Mouse (Mus musculus): ENCODE measurements around the gene Ift57.

The Ift57 gene

DNA sequence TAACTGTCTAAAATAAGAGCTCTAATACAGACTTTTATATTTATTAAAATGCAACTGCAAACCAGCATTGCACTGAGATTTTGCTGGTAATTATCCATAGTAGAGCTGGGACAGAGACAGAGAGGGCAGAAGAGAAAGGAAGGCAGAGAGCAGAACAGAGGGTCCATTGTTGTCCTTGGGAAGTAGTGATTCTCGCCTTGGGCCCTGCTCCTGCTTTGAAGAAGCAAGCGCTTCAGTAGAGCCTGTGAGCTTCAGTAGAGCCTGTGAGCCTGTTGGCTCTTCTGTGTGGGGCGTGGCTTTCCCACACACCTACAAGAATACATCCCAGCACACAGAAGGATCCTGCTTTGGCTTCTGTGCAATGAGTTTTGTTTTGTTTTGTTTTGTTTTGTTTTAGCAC is 54.3 kb downstream of the Ift57 start:
- DNase-seq (ENCODE audit: low spot score): peak; percentile 33

DNA sequence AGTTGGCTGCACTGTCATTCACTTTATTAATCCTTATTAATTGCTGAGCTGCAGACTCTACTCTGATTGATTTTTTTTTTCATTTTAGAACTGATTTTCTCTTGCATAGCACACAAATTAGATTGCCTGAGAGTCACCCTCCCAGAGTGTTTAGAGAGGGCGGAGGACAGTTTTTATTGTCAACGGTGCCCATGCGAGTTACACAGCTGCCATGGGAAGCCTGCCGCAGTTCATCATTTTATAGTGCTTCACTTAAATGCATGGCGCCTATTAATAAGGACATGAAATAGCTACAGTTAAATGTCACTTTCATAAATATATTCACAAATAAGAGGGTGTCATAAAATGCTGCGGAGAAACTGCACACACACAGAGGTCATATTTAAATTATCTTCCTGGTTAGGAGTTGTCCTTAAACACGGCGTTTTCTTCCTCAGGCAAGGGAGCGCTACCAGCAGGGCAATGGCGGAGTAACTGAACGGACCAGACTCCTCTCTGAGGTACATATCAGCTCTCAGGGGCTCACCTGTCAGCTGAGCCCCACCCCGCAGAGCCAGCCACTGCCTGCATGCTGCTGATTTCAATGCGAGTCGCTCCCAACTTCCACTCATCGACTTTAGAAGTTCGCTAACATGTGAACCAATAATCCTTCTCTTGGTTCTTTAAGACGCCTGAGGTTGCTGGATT is 61.6 kb downstream of the Ift57 start:
- DNase-seq (ENCODE audit: low spot score): no peak

DNA sequence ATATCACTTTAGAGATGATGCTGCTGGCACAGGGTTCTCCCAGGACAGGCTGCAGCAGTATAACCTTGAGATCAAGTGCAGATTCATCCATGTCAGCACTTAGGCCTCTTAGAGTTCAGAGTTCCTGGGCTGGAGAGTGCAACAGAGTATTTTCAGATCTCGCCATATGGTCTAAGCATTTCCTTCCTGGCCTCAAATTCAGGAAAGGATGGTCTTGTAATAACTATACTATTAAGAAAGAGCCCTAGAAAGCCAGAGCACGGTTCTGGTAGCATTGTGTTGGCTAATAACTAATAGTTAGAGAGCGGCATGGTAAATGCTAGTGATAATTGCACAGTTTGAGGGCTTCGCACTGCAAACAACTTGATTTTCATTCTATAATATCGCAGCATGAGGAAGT is 62.9 kb downstream of the Ift57 start:
- no peak for DNase-seq (ENCODE audit: low spot score)

DNA sequence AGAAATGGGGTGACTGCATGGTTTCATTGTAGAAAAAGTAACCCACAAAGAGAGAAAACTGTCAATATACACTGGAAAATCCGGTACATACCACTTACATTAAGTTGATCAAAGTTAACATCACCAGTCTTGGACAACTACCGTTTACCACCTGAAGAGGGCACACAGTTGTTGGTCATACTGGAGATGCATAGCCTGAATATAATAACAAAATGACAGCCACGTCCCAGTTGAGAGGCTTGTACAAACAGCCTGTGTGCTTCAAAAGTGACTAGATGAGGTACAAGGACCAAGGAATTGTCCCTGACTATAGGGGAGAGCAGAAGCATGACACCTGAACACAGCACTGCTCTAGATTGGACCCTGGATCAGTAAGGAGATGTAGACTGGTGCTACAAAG is 67.3 kb downstream of the Ift57 start:
- DNase-seq (ENCODE audit: low spot score): peak; percentile 44

DNA sequence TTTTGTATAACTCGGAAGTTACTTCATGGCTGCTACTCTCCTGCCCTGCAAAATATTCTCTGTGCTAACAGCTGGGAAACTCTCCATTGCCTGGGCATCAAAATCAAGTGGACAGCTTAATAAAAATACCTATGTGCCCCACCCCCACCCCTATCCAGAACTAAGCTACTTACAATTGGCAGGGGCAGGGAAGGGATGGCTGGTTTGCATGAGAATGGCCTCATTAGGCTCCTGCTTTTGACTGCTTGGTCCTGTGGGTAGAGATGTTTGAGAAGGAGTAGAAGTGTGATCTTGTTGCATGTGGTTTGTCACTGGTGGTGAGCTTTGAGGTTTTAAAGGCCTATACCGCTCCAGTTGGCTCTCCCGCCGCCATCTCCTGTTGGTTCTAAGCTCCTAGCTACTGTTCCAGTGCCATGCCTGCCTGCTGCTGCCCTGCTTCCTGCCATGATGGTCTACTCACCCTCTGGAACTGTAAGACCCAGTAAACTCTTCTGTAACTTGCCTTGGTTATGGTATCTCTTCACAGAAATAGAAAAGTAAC is 69.5 kb downstream of the Ift57 start:
- DNase-seq (ENCODE audit: low spot score): no peak

DNA sequence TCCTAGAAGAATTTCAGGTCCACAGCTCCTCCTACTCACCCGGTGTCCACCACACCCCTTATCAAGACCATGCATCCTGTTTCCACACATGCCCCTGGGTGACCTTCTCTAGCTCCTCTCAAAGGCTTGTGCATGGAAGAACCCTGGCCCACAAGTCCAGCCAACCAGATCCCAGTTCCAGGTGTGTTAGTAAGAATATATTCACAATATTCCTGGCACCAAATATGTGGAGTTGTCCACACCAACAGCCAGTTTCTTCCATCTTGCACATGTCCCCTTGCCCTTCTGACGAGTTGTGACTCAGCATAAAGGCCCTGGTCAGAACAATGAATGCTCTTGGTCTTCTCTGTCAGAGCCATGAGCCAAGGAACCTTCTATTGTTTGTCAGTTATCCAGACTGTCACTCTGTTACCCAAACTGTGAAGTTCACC is 70.8 kb downstream of the Ift57 start:
- DNase-seq (ENCODE audit: low spot score): no peak

DNA sequence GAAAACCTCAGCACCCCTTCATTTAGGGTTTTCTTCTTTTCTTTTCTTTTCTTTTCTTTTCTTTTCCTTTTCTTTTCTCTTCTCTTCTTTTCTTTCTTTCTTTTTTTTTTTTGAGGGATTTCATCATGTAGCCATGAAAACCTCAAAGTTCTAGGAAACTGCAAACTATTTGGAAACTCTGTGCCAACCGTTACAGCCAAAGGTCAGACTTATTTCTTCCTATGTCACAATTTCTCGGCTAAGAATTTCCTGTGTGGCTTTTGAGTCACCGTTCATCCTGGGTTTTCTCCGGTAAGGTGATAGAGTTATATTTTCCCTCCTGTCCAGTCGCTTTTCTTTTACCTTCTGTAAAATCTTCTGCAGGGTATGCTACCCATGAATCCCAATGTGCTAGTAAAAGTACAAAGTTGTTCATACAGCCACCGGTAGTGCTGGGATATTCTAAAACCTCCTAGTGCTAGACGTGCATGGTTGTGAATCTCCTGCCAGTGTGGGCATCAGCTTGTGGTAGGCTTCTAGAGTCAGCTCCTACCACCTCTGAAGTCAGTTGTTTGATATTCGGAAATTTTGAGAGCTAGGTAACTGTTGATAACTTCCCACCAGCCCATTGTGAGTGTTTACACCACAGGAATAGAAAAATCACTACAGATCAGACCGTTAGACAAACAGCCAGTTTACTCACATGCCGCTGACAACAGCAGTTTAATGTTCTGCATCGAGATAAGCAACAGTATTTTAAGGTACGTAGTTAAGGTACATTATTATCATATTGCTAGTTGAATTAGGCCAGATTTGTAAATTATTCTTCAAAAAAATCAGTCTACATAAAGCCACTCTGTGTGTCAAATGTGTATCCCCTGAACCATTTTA is 71.5 kb downstream of the Ift57 start:
- no peak for DNase-seq (ENCODE audit: low spot score)

DNA sequence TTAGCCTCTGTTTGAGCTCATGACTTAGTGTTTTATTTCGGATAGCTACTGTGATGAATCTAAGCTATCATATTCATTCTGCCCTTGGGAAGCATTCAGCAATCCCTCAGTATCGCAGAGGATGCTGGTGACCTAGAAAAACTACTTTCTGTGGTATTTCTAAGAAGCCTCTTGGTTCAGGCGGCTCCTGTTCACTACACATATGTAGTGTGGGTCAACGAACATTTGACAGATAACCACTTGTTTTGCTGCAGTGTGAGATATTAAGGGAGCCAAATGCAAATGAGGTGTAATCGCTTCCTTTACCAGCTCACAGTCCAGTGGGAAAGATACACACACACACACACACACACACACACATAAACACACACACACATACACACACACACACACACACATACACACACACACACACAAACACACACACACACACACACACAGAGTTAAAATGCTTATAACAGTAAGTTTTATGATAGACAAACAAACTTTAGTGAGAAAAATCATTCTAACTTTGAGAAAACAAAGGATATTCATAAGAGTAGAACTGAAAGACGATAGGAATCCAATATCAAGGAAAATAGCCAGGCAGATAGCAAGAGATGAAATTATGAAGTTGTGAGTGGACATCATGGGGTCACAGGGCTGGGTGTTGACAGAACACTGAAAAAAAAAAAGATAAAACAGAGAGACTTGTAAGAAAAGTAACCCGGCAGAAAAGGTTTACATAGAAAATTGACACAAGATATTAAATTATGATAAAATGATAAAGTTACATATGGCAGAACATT is 72.8 kb downstream of the Ift57 start:
- peak; percentile 18 for DNase-seq (ENCODE audit: low spot score)

DNA sequence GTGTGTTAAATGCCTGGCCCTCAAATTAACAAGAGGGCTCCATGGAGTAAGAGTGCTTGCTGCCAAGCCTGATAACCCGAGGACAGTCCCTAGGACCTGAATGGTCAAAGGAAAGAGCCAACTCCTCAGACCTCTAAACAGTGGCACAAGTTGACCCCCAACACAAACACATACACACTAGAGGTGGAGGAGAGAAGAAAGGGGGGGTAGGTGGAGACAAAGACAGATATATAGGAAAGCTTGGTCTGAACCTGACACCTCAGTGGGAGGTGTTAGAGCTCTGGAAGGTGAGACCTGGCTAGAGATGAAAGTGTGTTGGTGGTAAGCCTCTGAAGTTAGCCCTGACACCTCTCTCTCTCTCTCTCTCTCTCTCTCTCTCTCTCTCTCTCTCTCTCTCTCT is 73.5 kb downstream of the Ift57 start:
- DNase-seq (ENCODE audit: low spot score): no peak

DNA sequence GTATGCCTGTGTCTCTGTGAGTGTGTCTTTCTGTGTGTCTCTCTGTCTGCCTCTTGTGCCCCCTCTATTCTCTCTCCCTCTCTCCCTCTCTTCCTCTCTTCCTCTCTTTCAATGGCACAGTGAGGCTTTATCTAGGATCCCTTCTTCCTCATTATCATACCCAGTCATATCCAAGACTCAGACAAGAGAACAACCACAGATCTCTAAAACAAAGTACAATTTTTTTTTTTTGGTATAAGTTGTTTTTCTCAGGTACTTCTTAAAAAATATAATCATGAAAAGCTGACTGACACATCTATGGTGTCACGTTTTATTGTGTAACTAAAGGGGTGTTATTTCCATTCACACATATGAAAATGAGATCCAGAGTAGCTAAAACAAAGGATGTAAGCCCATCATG is 74.0 kb downstream of the Ift57 start:
- DNase-seq (ENCODE audit: low spot score): no peak

DNA sequence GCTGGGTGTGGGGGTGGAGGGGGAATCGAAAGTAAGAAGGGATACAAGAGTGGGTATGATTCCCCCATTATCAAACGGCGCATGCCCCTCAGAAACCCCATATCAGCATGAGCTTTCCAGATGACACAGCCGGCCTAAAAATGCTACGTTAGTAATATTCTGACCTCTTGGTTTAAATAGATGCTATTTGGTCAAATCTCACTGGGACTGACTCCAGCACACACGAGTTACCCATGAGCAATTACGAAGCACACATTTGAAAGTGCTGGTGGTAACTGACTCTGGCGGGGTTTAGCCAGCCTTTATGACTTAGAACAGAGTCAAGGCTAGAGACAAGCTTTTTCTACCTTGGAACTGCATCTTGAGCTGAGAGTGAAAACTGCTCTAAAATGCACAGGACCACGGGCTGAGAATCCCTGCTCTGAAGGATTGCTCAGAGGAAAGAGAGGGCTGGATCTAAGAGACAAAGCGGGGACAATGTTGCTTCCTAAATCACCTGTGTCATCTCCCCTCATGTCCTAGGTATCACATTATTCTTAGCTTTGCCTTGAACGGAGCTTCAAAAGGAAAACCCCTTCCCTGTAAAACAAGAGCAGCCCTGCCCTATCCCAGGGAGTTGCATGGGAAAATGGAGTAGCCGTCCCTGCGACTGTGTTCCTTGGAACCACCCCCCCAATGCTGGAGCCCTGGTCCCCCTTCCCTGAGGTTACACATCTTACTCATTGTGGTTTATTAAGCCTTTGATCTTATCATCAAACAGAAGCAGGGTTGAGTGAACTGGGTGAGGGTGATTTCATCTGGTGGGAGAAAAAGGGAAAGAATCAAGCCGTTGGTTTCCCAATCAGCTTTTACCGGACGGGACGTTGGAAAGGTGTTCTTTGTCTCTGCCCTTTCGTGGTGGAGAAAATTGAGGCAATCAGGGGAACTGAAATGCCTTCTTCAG is 75.3 kb downstream of the Ift57 start:
- DNase-seq (ENCODE audit: low spot score): no peak

DNA sequence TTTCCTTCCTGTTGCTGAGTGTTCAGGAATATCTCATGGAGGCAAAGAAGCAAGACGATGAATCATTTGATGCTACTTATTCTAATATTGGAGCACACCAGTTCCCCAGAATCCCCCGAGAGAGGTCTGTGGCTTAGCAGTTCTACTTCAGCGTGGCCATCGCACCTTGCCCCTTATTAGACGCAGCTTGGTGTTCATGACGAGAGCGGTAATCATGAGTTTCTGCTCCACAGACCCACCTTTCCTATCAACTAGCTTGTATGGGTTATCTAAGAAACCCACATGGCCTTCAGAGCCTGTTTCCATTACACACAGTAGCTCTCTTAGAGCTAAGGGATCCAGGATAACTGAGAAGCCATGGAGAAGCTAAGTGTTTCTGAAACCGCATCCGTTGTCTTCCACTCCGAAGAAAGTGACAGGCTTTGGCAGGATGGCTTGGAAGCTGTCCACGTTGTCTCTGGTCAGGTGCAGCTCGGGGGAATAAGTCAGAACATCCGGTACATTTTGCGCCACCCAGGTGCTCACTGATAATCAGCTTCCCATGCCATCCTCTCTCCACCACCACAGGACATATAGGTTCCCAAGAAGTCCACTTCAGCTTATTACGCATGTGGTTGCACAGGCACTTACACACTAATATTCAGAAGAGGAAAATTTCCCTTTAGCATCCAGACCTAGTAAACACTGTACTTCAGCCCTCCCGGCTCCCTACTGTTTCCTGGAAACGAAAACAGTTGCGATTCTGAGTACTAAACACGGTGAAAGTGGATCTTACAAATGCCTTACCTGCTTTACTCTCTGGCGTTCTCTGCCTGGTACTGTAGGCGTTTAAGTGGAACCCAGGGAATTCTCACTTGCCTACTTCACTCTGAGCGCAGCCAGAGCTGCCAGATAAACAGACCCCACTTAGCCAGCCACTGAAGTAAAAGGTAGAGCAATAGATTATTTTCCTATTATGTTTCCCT is 76.3 kb downstream of the Ift57 start:
- DNase-seq (ENCODE audit: low spot score): no peak

DNA sequence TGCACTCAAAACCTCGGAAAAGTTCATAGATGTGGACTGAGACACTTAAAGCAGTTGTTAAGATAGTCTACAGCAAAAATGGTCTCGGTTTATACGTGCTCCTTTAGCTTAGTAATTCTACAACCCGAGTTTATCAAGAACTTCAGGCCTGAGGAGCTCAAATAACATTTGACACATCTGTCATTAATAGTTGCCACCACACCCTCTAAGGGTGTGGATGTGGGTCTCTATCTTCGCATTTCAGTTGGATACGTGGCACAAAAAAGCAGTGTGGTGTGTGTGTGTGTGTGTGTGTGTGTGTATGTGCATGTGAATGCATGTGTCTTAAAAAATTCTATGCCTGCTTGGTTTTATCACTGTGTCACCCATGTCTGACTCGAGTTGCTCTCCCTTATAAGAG is 77.9 kb downstream of the Ift57 start:
- no peak for DNase-seq (ENCODE audit: low spot score)

DNA sequence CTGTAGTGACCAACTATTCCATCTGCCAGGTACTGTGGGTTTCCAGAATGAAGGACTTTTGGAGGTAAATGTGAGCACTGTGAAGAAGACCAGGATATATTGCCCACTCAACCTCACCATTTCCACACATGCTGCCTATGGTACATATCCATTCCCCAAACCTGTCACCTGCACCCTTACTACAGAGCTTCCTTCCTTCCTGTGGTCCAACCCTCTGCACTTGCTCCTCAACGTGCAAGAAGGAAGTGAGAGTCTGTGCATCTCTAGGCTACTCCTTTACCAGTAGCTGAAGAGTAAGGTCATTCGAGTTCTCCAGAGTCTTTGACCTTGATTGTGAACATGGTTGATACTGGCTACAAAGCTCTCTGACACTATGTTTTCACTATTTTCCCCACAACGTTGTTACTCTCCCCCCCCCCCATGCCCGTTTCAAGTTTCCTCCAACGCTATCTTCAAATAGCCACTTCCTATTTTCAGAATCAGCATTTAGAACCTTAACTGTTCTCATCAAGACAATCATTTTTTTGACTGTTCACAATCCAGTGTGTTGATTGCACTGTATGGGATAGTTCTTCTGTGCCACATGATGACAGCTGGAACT is 82.6 kb downstream of the Ift57 start:
- no peak for DNase-seq (ENCODE audit: low spot score)

DNA sequence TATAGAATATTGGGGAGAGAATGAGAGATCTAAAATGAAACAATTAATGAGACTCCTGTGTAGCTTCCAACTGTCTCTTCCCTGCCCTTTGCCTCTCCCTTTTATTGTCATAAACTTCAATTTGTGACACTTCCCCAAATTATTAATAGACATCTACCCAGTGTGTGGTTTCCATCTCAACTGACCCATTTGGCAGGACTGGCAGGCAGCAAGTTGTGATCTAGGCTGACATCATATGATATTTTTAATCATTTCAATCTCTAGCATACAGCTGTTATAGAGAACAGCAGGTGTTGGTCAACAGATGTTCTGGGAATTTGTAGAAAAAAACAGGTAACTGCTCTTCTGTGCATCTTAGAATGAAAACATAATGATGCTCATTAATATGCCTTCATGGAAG is 84.3 kb downstream of the Ift57 start:
- no peak for DNase-seq (ENCODE audit: low spot score)

DNA sequence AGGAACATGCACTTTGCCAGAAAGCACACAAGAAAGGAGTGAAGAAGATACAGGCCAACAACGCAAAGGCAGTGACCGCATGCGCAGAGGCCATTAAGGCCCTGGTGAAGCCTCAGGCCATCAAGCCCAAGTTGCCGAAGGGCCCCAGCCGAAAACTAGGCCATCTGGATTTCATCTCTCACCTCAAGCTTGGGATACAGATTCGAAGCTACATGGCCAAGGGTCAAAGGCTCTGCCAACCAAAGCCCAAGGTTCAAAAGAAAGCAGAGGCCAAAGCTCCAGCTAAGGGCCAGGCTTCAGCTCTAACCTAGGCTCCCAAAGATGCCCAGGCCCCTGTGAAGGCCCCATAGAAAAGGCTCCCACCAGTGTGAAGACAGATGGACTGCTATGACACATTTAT is 87.1 kb downstream of the Ift57 start:
- no peak for DNase-seq (ENCODE audit: low spot score)

DNA sequence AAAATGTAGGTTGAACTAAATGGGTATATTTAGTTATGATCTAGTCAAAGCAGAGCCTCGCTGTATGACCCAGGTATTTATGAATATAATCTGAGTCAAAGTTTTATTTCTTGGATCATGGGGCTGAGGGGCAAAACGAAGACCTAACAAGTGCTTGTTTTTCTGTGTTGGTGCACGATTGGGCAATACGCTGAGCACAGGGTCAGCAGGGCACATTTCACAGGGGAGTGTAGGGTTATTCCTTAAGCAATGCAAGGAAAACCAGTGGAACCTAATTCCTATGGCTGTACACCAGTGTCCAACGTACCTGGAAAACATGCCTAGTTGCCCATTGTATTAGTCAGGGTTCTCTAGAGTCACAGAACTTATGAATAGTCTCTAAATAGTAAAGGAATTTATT is 88.7 kb downstream of the Ift57 start:
- DNase-seq (ENCODE audit: low spot score): no peak

DNA sequence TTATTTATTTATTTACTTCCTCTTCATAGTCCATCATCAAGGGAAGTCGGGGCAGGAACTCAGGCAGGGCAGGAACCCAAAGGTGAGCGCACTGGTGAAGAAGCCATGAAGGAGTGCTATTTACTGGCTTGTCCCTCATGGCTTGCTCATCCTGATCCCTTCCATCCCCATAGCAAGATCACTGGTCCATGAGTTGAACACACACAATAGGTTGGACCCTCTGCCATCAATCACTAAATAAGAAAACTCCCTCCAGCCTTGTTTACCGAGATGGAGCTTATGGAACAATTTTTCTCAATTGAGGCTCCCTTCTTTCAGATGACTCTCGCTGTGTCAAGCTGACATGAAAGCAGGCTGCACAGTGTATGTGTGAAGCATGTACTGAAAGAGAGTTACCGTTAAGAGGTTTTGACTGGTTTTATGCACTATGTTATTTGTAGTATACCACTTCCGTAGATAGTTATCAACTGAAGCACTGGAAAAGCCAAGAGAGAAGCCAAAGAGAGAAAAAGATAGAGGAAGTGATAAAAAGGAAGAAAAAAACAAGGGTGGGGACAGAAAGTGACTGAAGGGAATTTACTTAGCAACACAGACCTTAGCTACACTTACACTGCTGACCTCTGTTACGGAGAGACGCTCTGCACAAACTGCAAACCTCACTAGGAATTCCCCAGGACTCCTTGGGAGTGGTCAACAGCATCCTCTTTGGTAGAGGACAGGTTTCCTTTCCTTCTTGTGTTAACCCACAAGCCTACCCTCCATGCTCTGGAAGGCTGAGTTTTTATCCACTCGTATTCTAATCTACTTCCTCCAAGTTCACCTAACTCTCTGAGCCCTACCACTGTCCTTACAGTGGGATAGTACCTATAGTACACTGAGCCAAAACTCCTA is 91.8 kb downstream of the Ift57 start:
- DNase-seq (ENCODE audit: low spot score): no peak

DNA sequence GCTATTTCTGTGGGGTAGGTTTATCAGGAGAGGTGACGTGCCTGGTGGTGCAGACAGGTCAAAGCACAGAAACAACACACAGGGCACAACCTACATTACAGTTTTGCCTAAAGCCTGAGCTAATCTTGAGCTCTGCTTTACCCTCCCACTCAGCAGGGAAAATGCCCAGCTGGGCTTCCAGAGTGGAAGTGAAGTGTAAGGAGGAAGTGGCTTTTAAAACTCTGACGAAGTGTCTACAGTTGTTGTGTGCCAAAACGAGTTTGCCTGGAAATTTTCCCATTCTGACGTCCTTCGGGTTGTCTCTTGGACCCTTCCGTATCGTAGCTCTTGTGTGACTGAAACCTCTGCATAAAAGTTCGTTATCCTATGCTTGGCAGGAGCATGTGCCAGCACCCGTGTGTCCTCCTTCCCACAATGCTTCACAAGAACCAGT is 93.4 kb downstream of the Ift57 start:
- DNase-seq (ENCODE audit: low spot score): no peak

All from retina, embryonic 14.5 days (tissue).